Mouse (Mus musculus) bone marrow macrophage, adult 2 months (primary cell): ENCODE results near the gene Nck1. TPM values are rescaled to one million over a fixed set of nuclear protein-coding genes. Genes with fewer than 3 reads are reported as not detected.

Source experiments
- H3K27ac ChIP-seq: 2 replicates; pipeline ENCODE4 v1.5.1; 2012; ENCODE audit warnings: low read depth, low read length; ENCODE audit not compliant: insufficient read depth
- H3K4me1 ChIP-seq: 2 replicates; pipeline ENCODE4 v1.6.1; 2012; ENCODE audit warnings: low read length; ENCODE audit not compliant: control insufficient read depth, insufficient read depth
- H3K4me3 ChIP-seq: 2 replicates; pipeline ENCODE4 v1.5.1; 2012; ENCODE audit warnings: mild to moderate bottlenecking, low read length, moderate library complexity; ENCODE audit not compliant: insufficient read depth
- CTCF ChIP-seq: IDR thresholded peaks from 2 replicates; pipeline ENCODE4 v1.5.1; 2012; ENCODE audit warnings: low read depth, mild to moderate bottlenecking, low read length, moderate library complexity
- POLR2A ChIP-seq: IDR thresholded peaks from 2 replicates; pipeline ENCODE4 v1.6.1; 2012; ENCODE audit warnings: mild to moderate bottlenecking, low read depth, low read length, borderline replicate concordance
- polyA plus RNA-seq: library from polyadenylated mRNA; stranded (reverse); fragments of >200 nt; gene quantifications from 2 replicates; pipeline ENCODE4 v1.2.4, GENCODE M21; 2012; ENCODE audit not compliant: missing spikeins, insufficient read depth, insufficient read length

Gene Nck1
- polyA plus RNA-seq, 1 experiment = 52.9 TPM

GRCm38 (mm10) chr9:100471605-100471953 lies 74.4 kb downstream of the Nck1 start:
- TF ChIP-seq POLR2A = no peak
- TF ChIP-seq CTCF = no peak
- no peak overlapping the region for H3K4me3 ChIP-seq
- H3K27ac ChIP-seq = no peak overlapping the region
- peaks cover 7% of the 10 kb centered on the region; the same call in 1 of the 2 replicates for H3K4me1 ChIP-seq

GRCm38 (mm10) chr9:100470936-100471604 lies 74.9 kb downstream of the Nck1 start:
- Histone ChIP-seq H3K4me3 (no peak overlapping the region), H3K4me1 (peaks cover 7% of the 10 kb centered on the region; the same call in 1 of the 2 replicates), H3K27ac (no peak overlapping the region)
- TF ChIP-seq POLR2A (no peak), CTCF (no peak)

- Histone ChIP-seq H3K4me3 (no peak overlapping the region), H3K27ac (no peak overlapping the region), H3K4me1 (peaks cover 7% of the 10 kb centered on the region; the same call in 1 of the 2 replicates)
- no peak for TF ChIP-seq CTCF
- TF ChIP-seq POLR2A = no peak
Measured at GRCm38 (mm10) chr9:100470228-100470627, 75.7 kb downstream of the Nck1 start.

GRCm38 (mm10) chr9:100469681-100470080 lies 76.3 kb downstream of the Nck1 start:
- TF ChIP-seq CTCF (no peak), POLR2A (no peak)
- Histone ChIP-seq H3K27ac (no peak overlapping the region), H3K4me1 (peaks cover 7% of the 10 kb centered on the region; the same call in 1 of the 2 replicates), H3K4me3 (no peak overlapping the region)

DNA sequence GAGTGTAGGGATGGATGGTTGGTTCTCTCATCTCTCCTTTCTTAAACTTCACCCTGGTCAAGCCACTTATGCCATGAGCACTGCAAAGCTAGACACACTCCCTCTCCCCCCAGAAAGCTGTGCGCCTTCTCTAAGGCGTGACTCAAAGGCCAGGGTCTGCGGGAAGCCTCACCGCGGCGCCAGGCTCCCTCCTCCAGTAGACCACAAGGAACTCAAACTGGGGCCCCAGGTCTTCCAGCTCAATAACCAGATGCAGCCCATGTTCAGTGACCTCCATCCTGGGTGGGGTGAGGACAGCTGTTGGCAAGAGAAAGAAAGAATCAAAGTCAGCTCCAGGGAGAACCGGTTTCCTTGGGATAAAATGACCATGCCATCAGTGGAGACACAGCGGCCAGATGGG lies 77.8 kb downstream of the Nck1 start:
- H3K4me1 ChIP-seq = no peaks in the 10 kb centered on the region
- TF ChIP-seq POLR2A = no peak
- no peak for TF ChIP-seq CTCF
- no peak overlapping the region for H3K4me3 ChIP-seq
- no peak overlapping the region for H3K27ac ChIP-seq

DNA sequence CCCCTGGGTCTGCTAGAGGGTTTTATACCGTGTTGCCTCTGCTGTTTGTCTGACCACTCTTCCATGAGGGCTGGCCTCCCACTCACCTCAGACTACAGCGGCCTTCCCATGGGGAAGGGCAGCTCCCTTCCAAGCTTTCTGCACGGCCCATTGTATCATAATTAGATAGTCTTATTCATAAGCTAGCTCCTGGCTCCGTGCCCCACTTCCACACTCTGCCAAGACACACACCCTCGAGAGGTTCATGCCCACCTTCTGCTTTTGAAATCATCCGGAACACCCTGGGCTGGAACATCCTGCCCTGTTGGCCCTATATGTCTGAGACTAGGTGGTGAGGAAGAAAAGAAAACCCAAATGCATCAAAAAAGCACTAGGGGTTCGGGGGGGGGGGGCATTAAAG lies 78.3 kb downstream of the Nck1 start:
- H3K4me1 ChIP-seq = no peaks in the 10 kb centered on the region
- H3K4me3 ChIP-seq = no peak overlapping the region
- H3K27ac ChIP-seq = no peak overlapping the region
- TF ChIP-seq POLR2A = no peak
- TF ChIP-seq CTCF = no peak

- no peak overlapping the region for H3K27ac ChIP-seq
- H3K4me3 ChIP-seq = no peak overlapping the region
- TF ChIP-seq POLR2A = no peak
- TF ChIP-seq CTCF = no peak
- no peaks in the 10 kb centered on the region for H3K4me1 ChIP-seq
Measured at GRCm38 (mm10) chr9:100466743-100467142, 79.2 kb downstream of the Nck1 start.

DNA sequence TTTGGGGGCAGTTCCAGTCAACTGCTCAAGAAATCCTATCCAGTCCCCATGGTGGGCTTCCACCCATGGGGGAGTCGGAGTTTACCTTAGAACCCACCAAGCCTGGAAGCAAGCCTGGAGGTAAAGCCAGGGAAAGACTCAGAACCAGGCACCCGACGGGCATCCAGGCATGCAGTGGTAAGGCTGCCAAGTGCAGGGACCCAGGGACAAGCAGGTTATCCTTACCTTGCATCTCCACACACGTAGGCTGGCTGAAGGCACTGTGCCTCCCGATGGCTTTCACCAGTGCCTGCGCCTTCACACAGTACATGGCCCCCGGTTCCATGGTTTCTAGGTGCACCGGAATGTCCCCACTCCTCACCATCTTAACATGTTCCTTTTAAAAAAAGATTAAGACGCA lies 79.9 kb downstream of the Nck1 start:
- H3K4me3 ChIP-seq = no peak overlapping the region
- H3K27ac ChIP-seq = no peak overlapping the region
- H3K4me1 ChIP-seq = no peaks in the 10 kb centered on the region
- TF ChIP-seq POLR2A (no peak), CTCF (no peak)

DNA sequence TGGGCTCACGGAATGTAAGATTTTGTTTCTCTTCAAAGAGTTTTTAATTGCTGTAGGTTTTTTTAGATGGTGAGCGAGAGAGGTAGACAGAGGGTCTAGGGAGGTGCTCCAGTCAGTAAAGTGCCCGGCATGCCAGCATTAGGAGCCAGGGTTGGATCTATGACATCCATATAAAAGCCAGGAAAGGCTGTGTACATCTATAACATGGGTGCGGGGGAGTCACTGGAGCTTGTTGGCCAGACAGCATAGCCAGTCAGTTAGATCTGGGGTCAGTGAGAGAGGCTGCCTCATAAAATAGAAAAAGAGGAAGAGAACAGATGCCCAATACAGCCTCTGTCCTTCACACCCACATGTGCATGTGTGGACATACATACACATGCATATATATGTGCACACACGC lies 80.6 kb downstream of the Nck1 start:
- TF ChIP-seq POLR2A = no peak
- no peak for TF ChIP-seq CTCF
- Histone ChIP-seq H3K4me1 (no peaks in the 10 kb centered on the region), H3K4me3 (no peak overlapping the region), H3K27ac (no peak overlapping the region)

GRCm38 (mm10) chr9:100463771-100464170 lies 82.2 kb downstream of the Nck1 start:
- no peak overlapping the region for H3K27ac ChIP-seq
- TF ChIP-seq POLR2A (no peak), CTCF (no peak)
- no peak overlapping the region for H3K4me3 ChIP-seq
- no peaks in the 10 kb centered on the region for H3K4me1 ChIP-seq

DNA sequence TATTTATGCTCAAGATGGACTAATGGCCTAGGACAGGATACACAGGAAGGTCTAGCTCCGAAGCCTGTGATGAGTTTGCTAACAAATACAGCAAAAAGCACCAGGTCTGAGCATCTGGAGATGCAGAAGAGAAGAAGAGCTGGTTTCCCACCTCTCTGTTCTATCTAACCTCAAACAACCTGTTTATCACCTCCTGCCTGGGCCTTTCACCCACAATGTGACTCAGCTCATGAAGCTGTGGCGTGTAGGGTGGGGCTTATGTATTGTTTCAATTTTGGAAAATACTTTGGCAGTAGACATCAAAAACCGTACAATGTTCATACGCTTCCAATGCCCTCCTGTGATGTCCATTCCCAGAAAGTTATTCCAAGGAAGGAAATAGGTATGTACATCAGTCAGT lies 83.8 kb downstream of the Nck1 start:
- Histone ChIP-seq H3K4me1 (no peaks in the 10 kb centered on the region), H3K27ac (no peak overlapping the region), H3K4me3 (no peak overlapping the region)
- TF ChIP-seq POLR2A (no peak), CTCF (no peak)

- Histone ChIP-seq H3K4me1 (peaks cover under 1% of the 10 kb centered on the region; the same call in 1 of the 2 replicates), H3K4me3 (no peak overlapping the region), H3K27ac (no peak overlapping the region)
- TF ChIP-seq POLR2A = no peak
- TF ChIP-seq CTCF = no peak
Measured at GRCm38 (mm10) chr9:100461671-100462070, 84.3 kb downstream of the Nck1 start.
